ENCODE assay signal across 8 mouse cellular contexts in genomic region chr14:20478801-20479200, GRCm38 (mm10). TPM values are rescaled to one million over a fixed set of nuclear protein-coding genes. Genes with fewer than 3 reads are reported as not detected.
DNase-seq lines count a peak whose midpoint lies in the region; ATAC-seq and TF ChIP-seq lines count a peak whose summit lies in the region.

No protein-coding gene starts in this region.

- H3K36me3 ChIP-seq in ES-E14 (ENCODE audit: control insufficient read depth, insufficient read depth, low read length, poor library complexity, severe bottlenecking): no peaks in the 10 kb centered on the region
- peaks cover 4% of the 10 kb centered on the region; the same call in 1 of the 2 replicates for H3K36me3 ChIP-seq in forebrain, embryonic 13.5 days (ENCODE audit: poor library complexity, severe bottlenecking)
- no peaks in the 10 kb centered on the region for H3K36me3 ChIP-seq in hindbrain, embryonic 11.5 days (ENCODE audit: control insufficient read depth, insufficient read depth, low read length)
- 0 out of 2 replicates have a peak, but pooled peaks cover 4% of the 10 kb centered on the region for H3K36me3 ChIP-seq in limb, embryonic 15.5 days
- no peaks in the 10 kb centered on the region for H3K36me3 ChIP-seq in midbrain, embryonic 16.5 days (ENCODE audit: control insufficient read depth, insufficient read depth, low read length)

- 33% methylated on average over 7 of the region's 7 CpGs for WGBS in forebrain, embryonic 13.5 days
- 30% methylated on average over 7 of the region's 7 CpGs for WGBS in hindbrain, embryonic 11.5 days
- WGBS in limb, embryonic 15.5 days: 4% methylated on average over 7 of the region's 7 CpGs
- WGBS in midbrain, embryonic 16.5 days: 40% methylated on average over 7 of the region's 7 CpGs

- DNase-seq in ES-E14 (ENCODE audit: low read depth, low spot score): peak; percentile 52
- peak; percentile 32 for DNase-seq in adrenal gland, postnatal 25 days
- DNase-seq in hindbrain, embryonic 11.5 days (ENCODE audit: low spot score): peak; percentile 15
- no peak for DNase-seq in ovary, postnatal 14 days (ENCODE audit: low spot score)
- DNase-seq in cerebellum, postnatal 4 days (ENCODE audit: low spot score in 2 of 2): no peak

- H3K27ac ChIP-seq in ES-E14 (ENCODE audit: insufficient read depth, low read depth, low read length, poor library complexity, severe bottlenecking): peak overlapping the region; percentile 37; the same call in 1 of the 2 replicates
- no peak overlapping the region for H3K27ac ChIP-seq in forebrain, embryonic 13.5 days
- no peak overlapping the region for H3K27ac ChIP-seq in hindbrain, embryonic 11.5 days (ENCODE audit: low read depth, low read length)
- H3K27ac ChIP-seq in limb, embryonic 15.5 days: peak overlapping the region; percentile 77
- no peak overlapping the region for H3K27ac ChIP-seq in midbrain, embryonic 16.5 days (ENCODE audit: low read length)

- H3K4me2 ChIP-seq in forebrain, embryonic 13.5 days: peak overlapping the region; percentile 90
- H3K4me2 ChIP-seq in hindbrain, embryonic 11.5 days (replicated peaks; ENCODE audit: low read depth, low read length): peak overlapping the region; percentile 74; the same call in 1 of the 2 replicates
- H3K4me2 ChIP-seq in limb, embryonic 15.5 days: peak overlapping the region; percentile 60
- H3K4me2 ChIP-seq in midbrain, embryonic 16.5 days (ENCODE audit: low read length): peak overlapping the region; percentile 89

- peak overlapping the region; percentile 86 to 87 for H3K4me3 ChIP-seq in ES-E14 (ENCODE audit: insufficient read depth in 1 of 2, low read depth in 1 of 2, low read length in 2 of 2, poor library complexity in 1 of 2, severe bottlenecking in 1 of 2)
- H3K4me3 ChIP-seq in forebrain, embryonic 13.5 days: peak overlapping the region; percentile 69; the same call in 1 of the 2 replicates
- H3K4me3 ChIP-seq in hindbrain, embryonic 11.5 days (ENCODE audit: low read depth, low read length): peak overlapping the region; percentile 63; the same call in 1 of the 2 replicates
- H3K4me3 ChIP-seq in limb, embryonic 15.5 days: peak overlapping the region; percentile 77
- peak overlapping the region; percentile 77 for H3K4me3 ChIP-seq in midbrain, embryonic 16.5 days (ENCODE audit: low read depth, low read length)

- peaks cover 9 to 14% of the 10 kb centered on the region in 2 experiments; a peak in 3 of 4 replicates for H3K4me1 ChIP-seq in ES-E14 (ENCODE audit: control insufficient read depth in 2 of 2, insufficient read depth in 2 of 2, low read length in 2 of 2, poor library complexity in 1 of 2)
- H3K4me1 ChIP-seq in forebrain, embryonic 13.5 days: 0 out of 2 replicates have a peak, but pooled peaks cover 3% of the 10 kb centered on the region
- no peaks in the 10 kb centered on the region for H3K4me1 ChIP-seq in hindbrain, embryonic 11.5 days (replicated peaks; ENCODE audit: control insufficient read depth, insufficient read depth, low read length)
- peaks cover 9% of the 10 kb centered on the region for H3K4me1 ChIP-seq in limb, embryonic 15.5 days
- H3K4me1 ChIP-seq in midbrain, embryonic 16.5 days (ENCODE audit: control insufficient read depth, insufficient read depth, low read length): peaks cover 5% of the 10 kb centered on the region; the same call in 1 of the 2 replicates

- H3K27me3 ChIP-seq in forebrain, embryonic 13.5 days: no peaks in the 10 kb centered on the region; the same call in 1 of the 2 replicates
- no peaks in the 10 kb centered on the region for H3K27me3 ChIP-seq in hindbrain, embryonic 11.5 days (ENCODE audit: control insufficient read depth, insufficient read depth, low read length)
- no peaks in the 10 kb centered on the region for H3K27me3 ChIP-seq in limb, embryonic 15.5 days
- H3K27me3 ChIP-seq in midbrain, embryonic 16.5 days (ENCODE audit: control insufficient read depth, insufficient read depth, low read depth, low read length): no peaks in the 10 kb centered on the region

- H3K9ac ChIP-seq in ES-E14 (ENCODE audit: insufficient read depth, low read depth, low read length, poor library complexity, severe bottlenecking): no peak overlapping the region; the same call in 1 of the 2 replicates
- no peak overlapping the region for H3K9ac ChIP-seq in forebrain, embryonic 13.5 days
- no peak overlapping the region for H3K9ac ChIP-seq in hindbrain, embryonic 11.5 days (ENCODE audit: low read depth, low read length)
- 0 out of 2 replicates have a peak overlapping the region, but pooled peaks have one; percentile 66 for H3K9ac ChIP-seq in limb, embryonic 15.5 days
- H3K9ac ChIP-seq in midbrain, embryonic 16.5 days (ENCODE audit: low read depth, low read length): no peak overlapping the region

- no peak for ATAC-seq in forebrain, embryonic 13.5 days
- no peak for ATAC-seq in hindbrain, embryonic 11.5 days (ENCODE audit: low FRiP score)
- ATAC-seq in limb, embryonic 15.5 days (ENCODE audit: insufficient number of reproducible peaks, low FRiP score, low TSS enrichment, low read depth): no peak
- no peak for ATAC-seq in midbrain, embryonic 16.5 days

- in situ Hi-C loops in ES-E14 (cut with MboI; ENCODE audit: low sequenced_read_pairs in 2 of 2, unreplicated experiment in 2 of 2): loop anchor here in 1 of 2 experiments (25.0 kb wide), 1 partner anchor 92 kb away; the partner anchor contains the start of genes Dnajc9 and Mrps16

- no peaks in the 10 kb centered on the region for H3K9me3 ChIP-seq in ES-E14 (ENCODE audit: control insufficient read depth, insufficient read depth, low read depth, low read length)
- no peaks in the 10 kb centered on the region for H3K9me3 ChIP-seq in forebrain, embryonic 13.5 days (replicated peaks)
- no peaks in the 10 kb centered on the region for H3K9me3 ChIP-seq in hindbrain, embryonic 11.5 days (ENCODE audit: control insufficient read depth, low read length)
- no peaks in the 10 kb centered on the region for H3K9me3 ChIP-seq in limb, embryonic 15.5 days
- H3K9me3 ChIP-seq in midbrain, embryonic 16.5 days (replicated peaks; ENCODE audit: control insufficient read depth, low read length, poor library complexity, severe bottlenecking): no peaks in the 10 kb centered on the region

TF ChIP-seq in ES-E14, 5 proteins besides CTCF, POLR2A, EP300 and RAD21:
- TF ChIP-seq ZC3H11A (IDR thresholded peaks at IDR 0.05; ENCODE audit: borderline replicate concordance, low read depth, low read length) (no peak), MAFK (IDR thresholded peaks at IDR 0.05; ENCODE audit: insufficient read depth, low read depth, low read length) (peak; percentile 1; the same call in 1 of the 2 replicates)

RNA-seq across cellular contexts. Expression of gene Anxa7, which starts 1.1 kb away (rescaled TPM):
- total RNA-seq in ES-E14 (2012; rRNA removed): 37.3 and 55.2 TPM in 2 replicates
- 109 and 114 TPM in 2 replicates for total RNA-seq in adrenal gland, postnatal 25 days (2021)
- 8.5 and 9.9 TPM in 2 replicates for polyA plus RNA-seq in forebrain, embryonic 13.5 days (2015; fragmentation: Nextera tagmentation; extraction: Ambion mirVana)
- 15.0 and 16.8 TPM in 2 replicates for polyA plus RNA-seq in hindbrain, embryonic 11.5 days (2014; fragmentation: Nextera tagmentation; extraction: Ambion mirVana)
- 59.7 and 62.9 TPM in 2 replicates for polyA plus RNA-seq in limb, embryonic 15.5 days (2015; fragmentation: Nextera tagmentation; extraction: Ambion mirVana)
- polyA plus RNA-seq in midbrain, embryonic 16.5 days (2015; fragmentation: Nextera tagmentation; extraction: Ambion mirVana): 13.1 and 16.1 TPM in 2 replicates

RNA-seq across cellular contexts. Expression of gene Mss51, which starts 17.9 kb away (rescaled TPM):
- total RNA-seq in ES-E14 (2012; rRNA removed): 1.1 and 1.7 TPM in 2 replicates
- total RNA-seq in adrenal gland, postnatal 25 days (2021): 1.1 and 1.9 TPM in 2 replicates
- polyA plus RNA-seq in forebrain, embryonic 13.5 days (2015; fragmentation: Nextera tagmentation; extraction: Ambion mirVana): 0.89 and 1.3 TPM in 2 replicates
- polyA plus RNA-seq in hindbrain, embryonic 11.5 days (2014; fragmentation: Nextera tagmentation; extraction: Ambion mirVana): 1.1 and 1.4 TPM in 2 replicates
- 2.2 and 2.4 TPM in 2 replicates for polyA plus RNA-seq in limb, embryonic 15.5 days (2015; fragmentation: Nextera tagmentation; extraction: Ambion mirVana)
- 0.26 and 0.45 TPM in 2 replicates for polyA plus RNA-seq in midbrain, embryonic 16.5 days (2015; fragmentation: Nextera tagmentation; extraction: Ambion mirVana)

RNA-seq across cellular contexts. Expression of gene Cfap70, which starts 26.8 kb away (rescaled TPM):
- total RNA-seq in ES-E14 (2012; rRNA removed): 0.36 and 0.58 TPM in 2 replicates
- 0.90 and 2.6 TPM in 2 replicates for total RNA-seq in adrenal gland, postnatal 25 days (2021)
- polyA plus RNA-seq in forebrain, embryonic 13.5 days (2015; fragmentation: Nextera tagmentation; extraction: Ambion mirVana): 0.45 and 1.6 TPM in 2 replicates
- 0.60 and 1.1 TPM in 2 replicates for polyA plus RNA-seq in hindbrain, embryonic 11.5 days (2014; fragmentation: Nextera tagmentation; extraction: Ambion mirVana)
- polyA plus RNA-seq in limb, embryonic 15.5 days (2015; fragmentation: Nextera tagmentation; extraction: Ambion mirVana): 0.35 and 0.51 TPM in 2 replicates
- polyA plus RNA-seq in midbrain, embryonic 16.5 days (2015; fragmentation: Nextera tagmentation; extraction: Ambion mirVana): 1.3 and 2.4 TPM in 2 replicates

Comparison
In these comparisons a context has a peak if more than half of its experiments do, and no peak if none do; other contexts are left out.
1. DNase-seq: peak in ES-E14 (single experiment), adrenal gland, postnatal 25 days (single experiment) and hindbrain, embryonic 11.5 days (single experiment); none in ovary, postnatal 14 days (single experiment) and cerebellum, postnatal 4 days (0 of 2).
2. H3K27ac ChIP-seq: peak in ES-E14 (single experiment) and limb, embryonic 15.5 days (single experiment); none in forebrain, embryonic 13.5 days (single experiment), hindbrain, embryonic 11.5 days (single experiment) and midbrain, embryonic 16.5 days (single experiment).
3. Peak in every context shown above with its lines, with median percentiles within 50 percentile points of each other: H3K4me3 ChIP-seq and H3K4me2 ChIP-seq.